Mouse (Mus musculus) natural killer cell, adult 2 months (primary cell): ENCODE data around the gene Ccdc177.

Source experiments
- DNase-seq, 2 experiments: peaks; one replicate each; pipeline ENCODE4 v3.0.0; 2022; ENCODE audit warnings: low spot score in 2 of 2

Gene Ccdc177

GRCm38 (mm10) chr12:80785005-80785404, 24.5 kb upstream of the Ccdc177 start:
- no peak for DNase-seq

GRCm38 (mm10) chr12:80783889-80784288, 23.4 kb upstream of the Ccdc177 start:
- DNase-seq = no peak

DNA sequence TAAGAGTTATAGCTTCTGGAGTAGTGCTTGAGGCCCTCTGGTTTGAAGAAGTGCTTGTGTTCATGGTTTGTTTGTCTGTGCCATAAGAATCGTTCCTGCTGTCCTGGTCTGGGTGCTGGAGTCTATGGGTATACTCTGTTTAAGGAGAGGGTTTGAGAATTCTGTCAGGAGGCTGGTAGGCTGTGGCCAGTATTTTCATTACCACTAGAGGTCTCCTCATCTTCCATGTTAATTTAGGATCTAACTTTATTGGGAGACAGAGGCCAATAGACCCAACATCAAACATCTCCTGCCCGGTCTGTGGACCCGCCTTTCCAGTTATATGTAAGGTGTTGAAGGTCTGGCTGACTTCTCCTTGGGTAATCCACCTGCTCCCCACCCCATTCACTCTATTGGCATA, 22.4 kb upstream of the Ccdc177 start:
- no peak for DNase-seq

DNA sequence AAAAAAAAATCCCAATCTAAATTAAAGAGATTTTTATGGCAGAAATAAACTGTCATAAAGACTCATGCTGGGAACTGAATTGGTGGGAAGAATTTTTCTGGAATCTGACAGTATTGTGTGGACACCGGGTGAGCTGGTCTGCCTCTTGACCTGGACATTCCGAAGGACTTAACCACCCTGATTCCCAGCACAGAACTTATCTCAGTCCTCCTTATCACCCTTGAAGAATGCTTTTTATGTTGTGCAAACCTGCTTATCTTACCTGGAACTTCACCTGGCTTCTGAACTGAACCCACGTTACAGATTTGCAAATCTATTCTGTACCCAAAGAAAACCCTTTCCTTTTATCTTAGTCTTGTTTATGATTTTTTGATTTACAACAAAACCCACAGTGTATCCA, 21.7 kb upstream of the Ccdc177 start:
- DNase-seq = no peak

DNA sequence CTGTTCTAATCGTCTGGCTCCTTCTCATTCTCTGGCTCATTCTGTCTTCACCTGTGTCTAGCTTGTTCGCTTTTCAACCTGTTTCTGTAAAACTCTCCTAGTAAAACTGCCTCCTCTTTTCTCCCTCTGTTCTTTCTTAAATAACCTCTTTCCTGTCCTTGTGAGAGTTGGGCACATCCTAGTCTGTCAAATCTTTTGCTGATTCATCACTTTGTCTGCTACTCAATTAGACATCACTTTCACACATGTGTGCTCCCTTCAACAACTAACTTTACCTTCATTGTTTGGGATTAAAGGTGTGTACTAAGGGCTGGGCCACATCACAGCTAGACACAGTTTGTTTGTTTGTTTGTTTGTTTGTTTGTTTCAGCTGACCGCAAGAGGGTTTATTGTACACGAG, 19.3 kb upstream of the Ccdc177 start:
- DNase-seq = no peak

DNA sequence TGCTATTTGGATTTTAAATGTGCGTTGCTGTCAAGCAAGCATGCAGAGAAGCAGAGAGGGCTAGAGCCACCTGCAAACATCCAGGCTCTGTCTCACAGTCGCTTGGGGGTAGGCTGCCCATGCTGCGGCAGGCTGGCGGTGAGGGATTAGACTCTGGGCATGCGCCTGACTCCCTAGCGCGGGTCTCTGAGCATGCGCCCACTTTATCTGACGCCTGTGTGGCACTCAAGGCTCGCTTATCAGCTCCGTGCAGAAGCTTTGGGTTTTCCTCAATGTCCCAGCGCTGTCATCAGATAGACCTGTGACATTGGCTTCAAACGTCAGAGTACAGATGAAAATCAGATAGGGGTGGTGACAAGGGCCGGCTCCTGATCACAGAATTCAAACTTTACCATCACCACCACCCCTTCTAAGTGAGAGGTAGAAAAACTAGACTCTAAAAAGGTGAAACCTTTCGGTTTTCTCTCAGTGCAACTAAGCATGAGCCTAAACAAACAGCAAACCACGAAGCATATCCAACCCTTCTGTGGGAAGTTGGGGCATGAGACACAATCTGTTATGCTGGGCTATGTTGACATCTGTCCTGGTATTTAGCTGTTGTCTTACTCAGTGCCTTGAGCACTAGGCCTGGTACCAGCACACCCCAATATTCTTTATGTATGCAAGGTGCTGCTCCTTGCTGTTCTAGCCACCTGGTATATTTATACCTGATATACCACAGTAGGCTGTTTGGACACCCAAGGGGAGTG, 17.9 kb upstream of the Ccdc177 start:
- no peak for DNase-seq

- DNase-seq = no peak
Measured at GRCm38 (mm10) chr12:80776046-80776634, 15.7 kb upstream of the Ccdc177 start.

GRCm38 (mm10) chr12:80774786-80775185, 14.3 kb upstream of the Ccdc177 start:
- no peak for DNase-seq

- peak; percentile 42 to 64 for DNase-seq
Measured at GRCm38 (mm10) chr12:80769697-80770096, 9.2 kb upstream of the Ccdc177 start.

DNA sequence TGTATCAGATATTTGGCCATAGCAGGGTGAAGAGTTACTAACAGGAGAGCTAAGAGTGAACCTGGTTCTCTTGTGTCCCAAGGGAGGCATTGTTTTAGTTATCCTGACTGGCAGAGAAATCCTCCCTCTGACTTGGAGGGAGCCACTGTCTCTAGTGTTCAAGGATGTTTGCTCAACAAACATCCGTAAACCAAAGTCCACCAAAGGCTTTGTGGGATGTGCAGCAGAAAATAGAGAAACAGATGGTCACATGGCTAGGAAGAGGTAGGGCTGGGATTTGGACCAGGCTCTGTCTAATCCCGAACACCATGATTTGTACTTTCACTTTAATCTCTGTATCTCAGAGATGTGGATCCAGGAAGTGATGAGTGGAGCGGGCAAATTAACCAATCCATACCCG, 3.6 kb upstream of the Ccdc177 start:
- DNase-seq = no peak

GRCm38 (mm10) chr12:80762982-80763381, 2.5 kb upstream of the Ccdc177 start:
- no peak for DNase-seq

DNA sequence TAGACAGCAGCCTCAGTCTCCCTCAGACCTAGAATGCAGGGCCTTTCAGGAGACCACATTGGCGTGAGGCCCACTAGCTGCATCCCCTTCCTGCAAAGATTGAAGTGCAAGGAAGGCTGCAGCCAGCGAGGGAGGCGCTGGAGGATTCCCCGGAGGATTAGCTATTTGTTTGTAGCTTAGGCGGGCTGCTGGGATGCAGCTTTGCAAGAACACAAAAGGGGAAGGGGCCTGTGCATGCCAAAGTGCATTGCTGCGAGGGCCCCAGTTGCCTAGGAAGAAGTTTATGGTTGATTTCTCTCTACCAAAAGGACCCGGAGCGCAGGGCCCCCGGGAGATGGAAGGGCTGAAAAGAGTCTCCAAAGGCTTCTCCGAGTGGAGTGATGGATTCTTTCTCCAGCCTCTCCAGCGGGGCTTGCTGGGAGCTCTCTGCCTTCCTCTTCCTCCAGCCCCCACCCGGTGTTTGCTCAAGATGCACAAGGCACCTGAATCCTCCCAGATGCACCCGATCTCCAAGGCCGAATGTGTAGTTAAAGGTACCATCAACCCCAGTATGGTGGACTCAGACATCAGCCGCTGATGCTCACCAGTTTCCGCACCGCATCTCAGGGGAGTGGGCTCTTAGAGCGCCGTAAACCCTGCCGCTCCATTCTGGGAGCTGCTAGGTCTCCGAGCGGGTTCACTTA, 633 bp downstream of the Ccdc177 start:
- DNase-seq = no peak

- no peak for DNase-seq
Measured at GRCm38 (mm10) chr12:80759387-80759712, 1.1 kb downstream of the Ccdc177 start.

DNA sequence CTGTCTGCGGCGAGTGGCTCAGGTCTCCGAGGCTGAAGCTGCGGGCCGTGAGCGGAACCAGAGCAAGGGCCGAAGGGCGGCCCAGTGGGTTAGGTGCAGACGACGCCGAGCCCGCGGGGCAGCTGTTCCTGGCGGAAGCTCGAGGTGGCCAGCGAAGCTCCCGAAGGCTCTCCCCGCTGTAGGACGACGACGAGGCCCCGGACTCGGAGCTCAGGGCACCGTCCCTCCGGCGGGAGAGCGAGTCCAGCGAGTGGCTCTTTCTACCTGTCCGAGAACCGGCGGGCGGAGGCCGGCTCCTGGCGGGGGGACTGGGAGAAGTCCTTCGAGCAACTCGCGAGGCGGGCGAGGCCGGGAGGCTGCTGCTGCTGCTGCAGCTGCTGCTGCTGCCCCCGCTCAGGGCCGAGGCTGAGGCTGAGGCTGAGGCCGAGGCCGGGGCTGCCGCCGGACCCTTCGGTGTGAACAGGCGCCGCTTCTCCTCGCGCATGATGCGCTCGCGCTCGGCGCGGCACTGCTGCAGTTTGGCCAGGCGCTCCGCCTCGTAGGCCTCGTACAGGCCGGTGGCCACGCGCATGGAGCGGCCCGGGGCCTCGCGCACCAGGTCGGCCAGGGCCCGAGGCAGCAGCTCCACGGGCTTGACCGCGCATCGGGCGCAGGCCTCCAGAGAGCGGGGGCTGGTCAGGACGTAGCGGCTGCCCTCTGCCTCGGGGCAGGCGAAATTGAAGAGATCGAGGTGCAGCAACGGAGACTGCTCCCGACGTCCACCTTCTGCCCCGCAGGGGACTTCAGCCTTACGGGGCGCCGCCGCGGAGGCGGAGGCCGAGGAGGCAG, 1.7 kb downstream of the Ccdc177 start:
- peak in 1 of 2 experiments; percentile 7 for DNase-seq

DNA sequence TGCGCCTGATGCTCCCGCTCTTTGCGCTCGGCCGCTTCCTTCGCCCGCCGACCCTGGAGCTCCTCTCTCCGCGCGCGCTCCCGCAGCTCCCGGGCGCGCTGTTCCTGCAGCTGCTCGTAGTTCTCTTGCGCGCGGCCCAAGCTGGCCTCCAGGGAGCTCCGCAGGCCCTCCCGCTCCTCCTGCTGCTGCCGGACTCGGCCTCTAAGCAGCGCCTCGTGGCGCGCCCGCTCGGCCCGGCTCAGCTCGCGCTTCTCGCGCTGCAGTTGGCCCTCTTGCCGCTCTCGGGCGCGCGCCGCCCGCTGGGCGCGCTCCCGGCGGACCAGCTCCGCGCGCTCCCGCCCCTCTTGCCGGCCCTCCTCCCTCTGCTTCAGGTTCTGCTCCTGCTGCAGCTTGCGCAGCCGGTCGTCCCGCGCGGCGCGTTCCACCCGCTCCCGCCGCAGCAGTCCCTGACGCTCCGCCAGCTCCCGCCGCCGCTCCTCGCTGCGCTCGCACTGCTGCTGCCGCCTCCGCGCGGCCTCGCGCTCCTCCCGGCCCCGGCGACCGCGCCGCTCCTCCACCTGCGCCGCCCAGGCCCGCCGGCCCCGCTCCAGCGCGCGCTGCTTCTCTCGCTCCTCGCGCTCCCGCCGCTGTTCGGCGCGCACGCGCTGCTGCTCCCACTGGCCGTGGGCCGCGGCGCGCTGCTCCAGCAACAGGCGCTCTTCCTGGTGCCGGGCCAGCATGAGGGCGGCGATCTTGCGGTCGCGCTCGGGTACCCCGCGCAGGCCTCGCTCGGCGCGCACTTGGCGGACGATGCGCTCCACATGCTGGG, 2.5 kb downstream of the Ccdc177 start:
- no peak for DNase-seq

- no peak for DNase-seq
Measured at GRCm38 (mm10) chr12:80751556-80751955, 8.9 kb downstream of the Ccdc177 start.

DNA sequence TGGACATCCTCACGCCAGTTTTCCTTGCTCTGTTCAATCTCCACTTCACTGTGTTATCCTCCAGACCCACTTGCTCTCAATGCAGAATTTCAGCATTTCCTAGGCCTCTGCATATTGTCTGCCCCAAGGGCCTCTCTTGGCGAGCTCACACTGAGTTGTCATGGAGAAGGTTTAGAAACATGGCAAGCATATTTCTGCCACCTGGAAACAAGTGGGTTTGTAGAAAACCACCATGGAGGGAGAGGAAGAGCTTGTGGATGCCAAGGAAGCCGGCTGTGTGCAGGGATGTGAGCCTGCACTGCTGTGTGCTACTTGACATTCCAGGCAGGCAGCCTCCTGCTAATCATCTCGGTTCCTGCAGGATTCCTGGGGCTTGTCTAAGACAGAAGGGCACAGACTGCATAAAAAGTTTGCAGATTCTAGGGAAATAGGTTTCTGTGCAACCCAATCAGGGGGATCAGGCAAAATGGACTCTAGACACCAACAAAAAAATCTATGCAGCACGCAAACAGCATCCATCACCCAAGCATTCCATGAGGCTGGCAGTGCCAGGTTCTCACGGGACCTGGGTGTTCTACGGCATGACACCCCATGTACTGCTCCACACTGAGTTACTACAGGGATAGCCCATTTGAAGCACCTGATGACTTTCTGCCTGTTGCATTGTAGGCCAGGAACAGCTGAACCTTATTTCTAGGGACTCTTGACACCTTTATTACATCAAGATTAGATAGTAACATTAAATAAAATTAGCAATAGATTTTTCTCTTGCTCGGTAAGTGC, 14.3 kb downstream of the Ccdc177 start:
- no peak for DNase-seq

GRCm38 (mm10) chr12:80744614-80745013, 15.9 kb downstream of the Ccdc177 start:
- no peak for DNase-seq

DNA sequence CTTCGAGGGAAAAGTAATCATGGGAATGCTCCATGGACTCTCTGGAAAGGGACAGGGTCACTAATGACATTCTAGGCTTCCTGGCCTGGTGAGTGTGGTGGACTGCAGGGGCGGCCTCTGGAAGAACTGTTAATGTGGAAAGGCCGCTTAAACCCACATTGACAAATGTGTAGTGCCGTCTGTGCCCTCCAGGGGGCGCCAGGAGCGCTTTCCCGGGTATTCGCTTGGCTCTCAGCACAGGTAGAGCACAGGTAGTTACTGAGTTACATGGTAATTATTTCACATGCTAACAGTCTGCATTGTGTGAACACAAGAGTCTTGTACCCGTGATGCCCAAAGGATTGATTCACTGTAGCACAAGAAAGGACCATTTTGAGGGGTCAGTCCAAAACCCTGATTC, 21.0 kb downstream of the Ccdc177 start:
- peak in 1 of 2 experiments; percentile 43 for DNase-seq

DNA sequence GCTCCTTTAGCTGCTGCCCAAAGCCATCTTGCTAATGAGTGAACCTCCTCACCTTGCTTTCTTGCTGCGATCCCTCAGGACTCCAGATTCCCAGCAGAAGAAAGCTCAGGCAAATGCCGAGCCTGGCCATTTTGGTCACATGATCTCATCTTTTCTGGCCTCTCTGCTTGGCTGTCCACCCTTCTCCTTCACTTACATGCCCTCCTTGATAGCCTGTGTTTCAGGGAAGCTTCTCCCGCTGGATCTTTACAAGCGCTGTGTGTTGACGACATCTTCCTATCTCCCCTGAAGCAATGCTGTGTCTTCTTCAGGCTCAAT, 23.2 kb downstream of the Ccdc177 start:
- no peak for DNase-seq
